Mouse (Mus musculus): ENCODE measurements at regions not wholly inside any gene's neighbourhood (a gene's known extent, or its start where the extent isn't known, plus 50 kb on each side); places are given as distances from the start of the nearest gene placed in this dataset.

DNA sequence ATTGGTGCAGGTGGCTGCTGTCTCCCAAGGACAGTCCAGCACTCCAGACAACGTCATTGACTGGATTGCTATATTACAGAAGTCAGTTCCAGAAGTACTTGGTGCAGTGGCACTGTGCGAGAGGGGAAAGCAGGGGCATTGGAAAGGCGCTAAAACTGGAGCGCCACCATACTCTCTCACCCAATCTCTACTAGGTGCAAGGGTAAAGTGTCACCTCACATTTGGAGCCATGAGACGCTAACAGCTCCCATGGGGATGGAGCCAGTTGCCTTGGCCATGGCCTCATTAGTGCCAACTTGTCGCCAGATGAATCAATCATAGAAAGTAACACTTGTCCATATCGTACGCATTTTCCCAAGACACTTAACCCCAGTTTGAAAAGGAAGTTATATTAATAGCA lies 1617.2 kb upstream of the Gulo start:
- no peak for DNase-seq (ENCODE audit: low spot score in 2 of 2)

DNA sequence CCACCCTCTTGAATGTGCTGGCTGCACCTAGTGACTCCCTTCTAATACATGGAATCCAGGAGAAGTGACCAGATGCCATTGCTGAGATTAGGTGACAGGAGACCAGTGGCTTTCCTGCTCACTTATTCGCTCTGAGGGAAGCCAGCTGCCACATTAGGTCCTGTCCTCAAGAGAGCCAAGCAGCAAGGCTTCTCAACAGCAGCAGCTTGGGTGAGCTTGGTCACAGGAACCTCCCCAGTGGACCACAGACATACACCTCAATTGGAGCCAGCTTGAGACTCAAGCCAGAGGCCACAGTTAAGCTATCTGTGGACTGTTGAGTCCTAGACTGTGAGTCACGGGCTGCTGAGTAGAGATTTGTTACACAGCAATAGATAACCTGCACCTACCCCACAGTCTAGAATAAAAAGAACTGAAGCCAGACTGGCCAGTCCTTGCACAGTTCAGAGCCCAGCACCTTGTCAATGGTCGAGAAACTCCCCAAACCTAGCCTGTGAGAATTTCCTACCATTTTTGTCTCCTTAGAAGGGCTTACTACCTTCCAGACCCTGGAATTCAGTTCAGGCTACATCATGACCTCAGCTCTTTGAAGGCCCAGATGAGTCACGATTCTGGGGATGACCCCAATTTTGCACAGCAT lies 1615.0 kb upstream of the Gulo start:
- no peak for DNase-seq (ENCODE audit: low spot score in 2 of 2)

DNA sequence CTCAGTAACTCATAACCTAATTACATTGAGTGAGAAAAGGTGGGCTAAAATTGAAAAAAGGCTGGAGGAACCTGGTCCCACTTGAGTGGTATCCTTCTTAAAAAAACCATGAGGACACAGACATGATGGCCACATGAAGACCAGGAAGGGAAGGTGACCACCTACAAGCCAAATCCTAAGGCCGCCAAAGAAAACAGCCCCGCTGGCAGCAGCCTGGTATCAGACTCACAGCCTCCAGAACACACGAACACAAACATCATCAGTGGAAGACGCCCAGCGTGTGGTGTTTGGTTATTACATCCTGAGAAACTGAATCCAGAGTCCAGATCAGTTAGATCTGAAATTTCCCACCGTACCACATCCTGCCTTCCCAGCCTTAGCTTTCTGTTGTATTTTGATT lies 1613.9 kb upstream of the Gulo start:
- no peak for DNase-seq (ENCODE audit: low spot score in 2 of 2)

DNA sequence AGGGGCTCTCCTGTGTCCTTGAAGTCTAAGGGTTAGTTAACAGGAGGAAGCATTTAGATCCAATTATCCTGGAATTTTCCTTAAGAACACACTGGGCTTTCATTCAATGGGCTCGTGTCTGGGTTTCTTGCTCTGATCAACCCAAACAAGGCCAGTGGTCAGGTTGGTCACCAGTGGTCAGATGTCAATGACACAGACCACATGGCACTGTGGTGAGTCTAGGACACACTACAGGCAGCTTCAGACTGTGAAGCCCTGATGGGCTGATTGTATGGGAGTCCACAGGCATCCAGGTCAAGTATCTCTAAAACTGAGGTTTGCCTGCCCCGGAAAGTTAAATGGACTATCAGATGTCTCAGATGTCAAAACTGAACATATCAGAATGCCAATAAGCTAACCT lies 1612.5 kb upstream of the Gulo start:
- DNase-seq (ENCODE audit: low spot score in 2 of 2) = no peak

DNA sequence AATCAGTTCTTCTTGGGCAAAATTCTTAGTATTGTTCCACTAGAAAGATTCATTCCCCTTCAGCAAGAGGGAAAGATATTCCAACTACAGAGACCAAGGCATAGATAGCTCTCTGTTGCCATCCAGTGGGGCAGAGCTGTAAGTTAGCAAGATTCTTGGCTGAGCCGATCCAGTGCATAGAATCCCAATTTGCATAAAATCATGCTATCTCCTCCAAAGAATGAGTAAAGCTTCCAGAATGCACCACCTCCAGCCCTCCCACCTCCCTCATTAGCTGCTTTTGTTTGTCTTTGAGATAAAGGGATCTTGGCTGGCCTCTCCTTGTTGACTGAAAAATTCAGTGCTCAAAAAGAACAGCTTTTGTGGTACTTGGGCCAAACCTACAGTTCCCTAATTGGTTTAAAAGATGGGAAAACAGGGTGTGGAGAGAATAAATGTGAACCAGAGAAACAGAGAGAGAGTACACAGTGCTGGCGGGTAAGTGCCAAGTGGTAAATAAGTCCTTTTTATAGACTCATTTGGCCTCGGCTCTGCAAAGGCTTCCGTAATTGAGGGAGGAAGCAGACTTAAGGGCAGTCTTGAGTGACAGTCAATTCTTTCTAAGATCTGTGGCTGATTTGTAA lies 1612.0 kb upstream of the Gulo start:
- DNase-seq (ENCODE audit: low spot score in 2 of 2) = peak in 1 of 2 experiments; percentile 48

DNA sequence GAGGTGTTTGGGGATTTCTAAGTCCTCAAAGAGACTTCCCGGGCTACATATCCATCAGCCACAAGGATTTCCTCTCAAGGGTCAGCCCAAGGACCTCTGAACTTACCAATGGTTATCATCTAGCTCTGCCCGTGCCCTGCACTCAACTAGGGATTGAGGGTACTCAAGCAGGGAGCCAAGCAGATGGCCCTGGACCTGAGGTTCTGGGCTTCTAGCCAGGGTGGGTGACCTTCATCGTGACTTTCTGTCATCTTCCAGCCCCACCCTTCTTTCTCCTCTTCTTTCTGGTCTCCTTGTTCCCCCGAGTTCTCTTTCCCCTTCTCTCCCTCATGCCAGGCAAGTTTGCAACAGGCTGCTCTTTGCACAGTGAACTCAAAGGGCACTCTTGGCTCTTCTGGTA lies 1610.6 kb upstream of the Gulo start:
- DNase-seq (ENCODE audit: low spot score in 2 of 2) = no peak

DNA sequence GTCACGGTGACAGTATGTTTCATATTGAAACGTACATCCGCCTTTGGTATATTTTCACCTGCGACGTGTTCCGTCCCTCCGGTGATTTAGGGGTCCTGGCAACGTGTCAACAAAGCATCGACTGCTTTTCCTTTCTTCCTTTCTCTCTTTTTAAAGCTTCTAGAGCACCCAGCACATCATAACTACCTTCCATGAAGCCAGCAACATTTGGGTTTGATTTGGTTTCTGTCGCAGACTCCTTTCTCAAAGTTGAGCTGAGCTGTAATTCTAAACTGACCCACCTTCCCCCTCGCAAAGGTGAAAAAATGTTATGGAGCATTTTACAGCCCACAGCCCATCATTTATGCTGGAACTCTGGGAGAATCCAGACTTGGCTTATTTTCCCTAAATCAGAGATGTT lies 1605.4 kb upstream of the Gulo start:
- no peak for DNase-seq (ENCODE audit: low spot score in 2 of 2)

DNA sequence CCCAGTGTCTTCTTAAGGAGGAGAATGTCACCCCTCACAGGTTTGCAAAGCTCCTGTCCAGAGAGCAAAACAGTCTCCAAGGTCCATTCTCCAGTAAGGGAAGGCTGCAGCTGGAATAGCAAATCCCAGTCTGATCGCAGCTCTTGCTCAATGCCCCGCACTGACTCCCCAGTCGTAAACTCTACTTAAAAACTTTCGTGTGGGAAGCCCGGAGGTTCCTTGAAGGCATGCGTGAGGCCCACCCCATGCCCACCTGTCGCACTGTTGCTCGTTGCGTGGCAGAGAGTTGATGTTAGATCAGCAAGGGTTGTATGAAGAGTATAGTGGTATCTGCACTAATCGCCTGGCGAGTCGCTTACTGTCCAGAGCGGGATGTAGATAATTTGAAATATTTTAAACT lies 1604.7 kb upstream of the Gulo start:
- DNase-seq (ENCODE audit: low spot score in 2 of 2) = no peak

DNA sequence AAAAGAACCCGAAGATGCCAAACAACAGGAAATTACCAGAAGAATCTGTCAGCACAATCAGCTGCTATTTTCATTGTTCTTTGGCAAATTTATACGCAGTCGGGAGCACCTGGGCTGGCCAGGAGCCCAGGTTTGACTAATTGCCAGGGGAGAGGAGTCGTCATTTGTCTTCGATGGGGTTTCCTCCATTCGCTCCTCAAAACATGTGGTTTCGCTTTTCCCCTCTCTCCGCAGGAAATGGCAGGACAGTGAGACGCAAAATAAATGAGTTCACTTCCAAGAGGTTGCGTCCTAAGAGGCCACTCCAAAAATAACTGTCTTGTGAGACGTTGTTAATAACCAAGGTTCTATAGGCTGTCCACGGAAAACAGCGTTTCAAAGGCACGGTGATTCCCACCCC lies 1604.2 kb upstream of the Gulo start:
- DNase-seq (ENCODE audit: low spot score in 2 of 2) = peak in 1 of 2 experiments; percentile 63

DNA sequence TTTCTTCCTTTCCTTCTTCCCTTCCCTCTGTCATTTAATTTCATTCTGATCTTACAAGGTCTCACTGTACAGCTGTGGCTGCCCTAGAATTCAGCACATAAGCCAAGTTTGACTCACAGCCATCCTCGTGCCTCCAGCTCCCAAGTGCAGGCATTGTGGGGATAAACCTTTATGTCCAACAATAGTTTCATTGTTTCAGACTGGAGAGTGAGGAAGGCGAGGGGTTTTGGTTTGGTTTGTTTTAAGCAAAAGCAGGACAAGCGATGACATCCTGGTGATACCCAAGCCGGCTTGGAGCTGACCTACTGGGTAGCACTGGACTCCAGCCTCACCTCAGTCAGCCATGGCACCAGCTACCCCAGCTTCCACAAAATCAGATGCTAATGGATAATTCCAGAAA lies 1603.5 kb upstream of the Gulo start:
- no peak for DNase-seq (ENCODE audit: low spot score in 2 of 2)

DNA sequence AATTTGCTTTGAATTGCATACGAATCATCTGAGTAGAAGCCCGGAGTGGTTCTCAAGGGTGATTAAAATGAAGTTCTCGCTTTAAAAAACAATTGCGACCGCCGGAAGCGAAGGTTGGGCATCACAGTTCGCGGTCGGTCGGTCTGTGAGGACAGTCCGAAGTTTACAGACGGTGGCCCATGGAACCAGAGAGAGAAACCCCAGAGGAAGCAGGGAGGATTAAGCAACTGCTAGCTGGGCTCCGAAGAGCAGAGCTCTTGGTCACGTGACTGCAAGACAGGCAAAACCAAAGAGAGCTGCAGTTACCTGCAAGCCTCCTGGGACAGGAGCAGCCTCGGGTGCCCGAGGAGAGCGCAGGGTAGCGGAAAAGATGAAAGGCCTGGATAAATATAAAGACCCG lies 1599.3 kb upstream of the Gulo start:
- DNase-seq (ENCODE audit: low spot score in 2 of 2) = no peak

DNA sequence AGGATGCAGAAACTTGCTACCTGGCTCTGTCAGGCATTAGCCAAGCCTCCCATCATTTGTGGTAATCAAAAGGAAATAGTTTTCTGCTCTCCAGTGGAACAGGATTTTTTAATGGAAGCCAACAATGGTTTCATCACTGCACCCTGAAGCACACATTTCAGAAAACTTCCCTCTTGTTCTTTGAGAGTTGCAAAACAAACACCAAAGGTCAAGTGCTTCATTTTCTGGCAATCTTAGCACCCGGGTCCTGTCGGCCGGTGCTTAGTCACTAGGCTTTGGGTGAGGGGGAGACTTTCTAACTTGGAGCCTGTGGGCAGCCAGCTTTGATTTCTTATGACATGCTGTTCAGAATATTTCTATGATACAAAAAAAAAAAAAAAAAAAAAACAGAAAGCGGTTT lies 1594.0 kb upstream of the Gulo start:
- DNase-seq (ENCODE audit: low spot score in 2 of 2) = no peak

DNA sequence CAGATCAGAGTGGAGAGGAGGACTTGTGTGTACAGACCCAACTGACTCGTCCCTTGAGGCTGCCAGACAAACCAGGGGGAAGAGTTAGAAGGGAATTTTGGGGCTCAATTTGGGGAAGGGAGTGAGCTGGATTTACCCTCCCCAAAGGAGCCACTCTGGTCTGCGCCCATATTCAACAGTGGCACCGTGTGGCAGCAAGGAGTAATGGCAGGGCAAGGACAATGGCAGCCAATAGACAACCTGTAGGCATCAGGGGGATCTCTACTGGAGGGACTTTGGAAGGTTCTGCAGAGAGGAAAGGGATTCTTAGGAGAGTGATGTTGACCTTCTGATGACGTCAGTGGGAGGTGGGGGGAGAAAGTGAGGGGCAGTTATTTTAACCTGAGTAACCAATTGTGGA lies 1590.7 kb upstream of the Gulo start:
- DNase-seq (ENCODE audit: low spot score in 2 of 2) = no peak

DNA sequence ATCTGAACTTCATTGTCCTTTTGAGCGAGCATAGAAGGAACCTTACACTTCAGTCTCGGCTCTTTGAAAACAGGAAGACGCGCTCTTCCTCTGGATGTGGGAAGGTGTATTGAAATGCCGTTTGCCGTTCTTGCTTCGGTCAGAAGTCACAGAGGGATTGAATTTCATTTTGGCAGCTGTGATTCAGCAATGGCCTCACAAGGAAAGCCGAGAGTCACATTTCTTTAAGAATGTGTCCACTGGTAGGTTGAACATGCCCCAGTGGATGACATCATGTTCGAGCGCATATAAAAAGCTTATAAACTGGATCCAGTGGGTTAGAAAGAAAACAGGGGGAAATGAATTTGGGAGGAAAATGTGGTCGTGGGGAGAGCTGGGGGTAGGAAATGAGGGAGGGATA lies 1579.6 kb upstream of the Gulo start:
- no peak for DNase-seq (ENCODE audit: low spot score in 2 of 2)

DNA sequence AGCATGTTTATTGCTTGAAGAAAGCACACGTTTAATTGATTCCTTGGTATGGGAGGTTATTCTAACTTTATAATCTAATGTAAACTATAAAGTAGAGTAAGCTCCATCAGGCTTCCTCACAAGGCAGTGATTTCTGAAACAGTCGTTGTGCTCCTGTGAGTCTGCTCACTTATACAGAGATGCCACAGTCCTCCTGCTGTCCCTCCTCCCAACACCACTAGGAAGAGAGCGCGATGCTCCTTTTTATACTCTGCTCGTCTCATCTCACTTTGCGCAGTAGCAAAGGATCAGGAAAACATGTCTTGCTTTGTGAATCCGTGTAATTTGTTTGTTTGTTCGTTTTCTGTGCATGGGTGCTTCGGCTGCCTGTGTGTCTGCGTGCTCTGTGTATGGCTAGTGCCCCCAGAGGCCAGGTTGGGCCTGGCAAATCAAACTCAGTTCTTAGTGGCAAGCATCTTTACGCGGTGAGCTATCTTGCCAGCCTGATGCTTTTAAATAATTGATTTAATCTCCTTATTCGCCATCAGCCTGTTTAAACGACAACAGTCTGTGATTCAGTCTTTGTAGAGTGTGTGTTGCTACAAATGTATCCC lies 1575.5 kb upstream of the Gulo start:
- DNase-seq (ENCODE audit: low spot score in 2 of 2) = no peak

DNA sequence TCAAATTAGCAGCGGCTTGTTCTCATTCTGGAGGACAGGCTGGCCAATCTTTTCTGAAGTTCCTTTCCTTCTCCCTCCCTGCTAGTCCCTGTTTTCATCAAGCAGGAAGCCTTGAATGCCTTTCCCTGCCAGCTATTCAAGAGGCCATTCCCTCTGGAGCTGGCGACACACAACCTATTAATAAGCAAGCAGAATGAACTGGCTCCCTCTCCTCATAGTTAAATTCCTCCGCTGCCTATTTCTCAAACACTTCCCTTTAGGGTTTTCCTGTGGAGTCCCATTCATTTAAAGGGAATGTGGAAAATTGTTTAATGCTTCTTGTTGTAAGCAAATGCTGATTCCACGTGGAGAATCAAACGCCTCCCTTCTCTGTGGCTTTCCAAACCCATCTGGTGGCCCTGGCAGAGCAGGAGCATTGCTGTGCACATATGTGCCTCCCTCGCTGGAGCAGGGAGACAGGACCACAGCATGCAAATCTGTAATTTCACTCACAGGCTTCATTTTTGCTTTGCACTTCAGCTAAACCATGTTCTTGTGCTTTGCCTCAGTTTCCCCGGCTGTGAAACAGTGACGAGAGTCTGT lies 1573.3 kb upstream of the Gulo start:
- no peak for DNase-seq (ENCODE audit: low spot score in 2 of 2)

DNA sequence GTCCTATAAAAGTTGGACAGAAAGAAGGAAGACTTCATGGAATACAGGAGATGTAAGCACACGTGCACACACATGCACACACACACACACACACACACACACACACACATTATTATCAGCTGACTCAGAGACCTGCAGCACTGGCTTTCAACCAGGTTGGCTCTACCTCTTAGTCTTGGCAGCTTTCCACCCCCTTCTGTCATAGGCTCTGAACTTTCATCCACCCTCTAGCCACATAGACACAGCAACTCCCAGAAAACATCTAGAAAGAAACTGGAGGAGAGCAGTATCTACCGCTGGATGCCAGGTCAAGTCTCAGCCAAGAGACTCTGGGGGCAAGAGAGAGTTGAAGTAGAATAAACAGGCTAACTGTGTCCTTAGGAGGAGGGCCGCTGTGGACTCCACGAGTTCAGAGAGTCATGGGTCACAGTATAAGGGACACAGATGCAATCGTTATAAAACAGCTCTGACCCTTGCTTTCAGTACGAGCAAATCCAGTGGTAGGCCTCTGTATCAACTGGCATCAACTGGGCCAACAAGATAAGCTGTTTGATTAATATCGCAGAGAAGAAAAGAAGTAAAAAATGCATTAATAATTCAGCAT lies 1565.4 kb upstream of the Gulo start:
- DNase-seq (ENCODE audit: low spot score in 2 of 2) = no peak

DNA sequence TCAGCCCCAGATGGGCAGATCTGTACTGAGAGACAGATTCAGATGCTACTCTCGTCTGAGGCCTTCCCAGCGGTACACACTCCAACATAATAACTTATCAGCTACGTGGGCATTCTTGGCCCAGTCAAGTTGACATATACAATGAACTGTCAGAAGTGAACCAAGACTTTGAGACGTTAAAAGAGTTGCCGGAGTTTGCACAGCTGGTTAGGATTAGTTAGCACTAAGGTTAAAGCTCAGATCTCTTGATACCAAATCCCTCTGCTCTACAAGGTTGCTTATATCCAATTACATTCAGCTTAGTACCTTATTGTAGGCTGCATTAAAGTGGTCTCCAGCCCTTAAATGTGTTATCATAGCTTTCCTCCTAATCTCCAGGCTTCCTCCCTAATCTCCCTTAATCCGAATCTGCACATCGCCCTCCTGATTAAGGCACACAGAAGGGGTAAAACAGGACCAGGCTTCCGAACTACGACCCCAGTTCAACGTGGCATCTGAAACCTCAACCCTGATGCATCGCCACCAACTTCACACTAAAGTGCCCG lies 1564.5 kb upstream of the Gulo start:
- no peak for DNase-seq (ENCODE audit: low spot score in 2 of 2)

DNA sequence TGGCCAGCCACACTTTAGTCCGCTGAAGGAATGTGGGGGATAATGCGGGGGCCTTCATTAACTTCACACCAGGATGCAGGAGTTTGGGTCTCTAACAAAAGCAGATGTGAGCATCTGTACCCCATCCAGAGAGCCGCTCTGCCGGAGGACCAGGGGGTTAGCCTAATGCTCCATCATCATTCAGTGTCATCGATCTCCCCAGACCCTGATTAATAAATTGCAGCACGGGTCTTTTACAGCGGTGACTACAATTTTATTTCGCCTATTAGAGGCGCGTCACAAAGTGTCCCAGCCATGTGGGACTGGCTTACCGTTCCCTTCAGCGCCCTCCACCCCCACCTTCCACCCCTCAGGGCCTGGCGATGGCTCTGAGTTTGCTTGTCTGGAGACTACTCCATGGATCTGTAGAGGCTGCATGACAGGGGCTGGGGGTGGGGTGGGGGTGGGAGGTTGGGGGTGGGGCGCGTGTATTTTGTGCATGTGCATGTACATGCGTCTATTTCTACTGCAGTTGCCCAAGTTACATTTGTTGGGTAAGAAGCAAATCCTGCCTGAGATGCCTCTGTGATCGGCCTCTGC lies 1560.8 kb upstream of the Gulo start:
- no peak for DNase-seq (ENCODE audit: low spot score in 2 of 2)

DNA sequence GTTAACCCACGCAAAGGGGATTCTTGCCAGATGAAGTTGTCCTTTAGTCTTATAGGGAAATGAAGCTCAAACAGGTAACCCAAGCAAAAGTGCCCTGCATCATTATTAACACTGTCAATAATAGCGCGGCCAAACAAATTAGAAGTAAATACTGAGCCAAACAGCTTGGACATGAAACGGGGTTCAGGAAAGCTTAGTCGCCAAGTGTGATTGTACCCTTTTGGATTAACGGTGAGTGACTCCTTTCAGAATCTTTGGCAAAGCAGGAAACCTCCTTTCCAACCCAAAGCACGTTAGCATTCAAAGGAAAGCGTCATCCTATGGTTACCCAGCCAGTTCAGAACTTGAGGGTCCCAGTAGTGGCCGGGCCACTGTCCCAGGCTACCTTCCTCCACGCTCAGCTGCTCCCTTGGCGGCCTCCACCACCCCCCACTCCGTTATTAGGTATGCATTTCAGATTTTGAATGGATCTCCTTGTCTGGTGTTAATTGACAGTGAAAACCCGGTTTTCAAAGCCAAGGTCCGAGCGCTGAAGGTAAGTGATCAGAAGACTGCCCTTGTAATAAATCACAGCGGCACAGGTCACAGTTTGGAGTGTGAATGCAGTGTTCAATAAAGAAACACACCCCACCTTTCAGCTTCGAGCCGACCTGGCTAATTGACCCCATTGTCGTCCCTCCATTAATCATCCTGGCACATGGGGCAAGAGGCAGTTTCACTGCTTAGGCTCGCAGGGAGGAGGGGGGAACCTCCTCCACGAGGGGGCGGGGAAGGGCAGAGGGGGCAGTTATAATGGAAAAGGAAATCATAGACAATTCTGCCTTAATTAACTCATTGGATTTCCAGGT lies 1560.1 kb upstream of the Gulo start:
- no peak for DNase-seq (ENCODE audit: low spot score in 2 of 2)

DNA sequence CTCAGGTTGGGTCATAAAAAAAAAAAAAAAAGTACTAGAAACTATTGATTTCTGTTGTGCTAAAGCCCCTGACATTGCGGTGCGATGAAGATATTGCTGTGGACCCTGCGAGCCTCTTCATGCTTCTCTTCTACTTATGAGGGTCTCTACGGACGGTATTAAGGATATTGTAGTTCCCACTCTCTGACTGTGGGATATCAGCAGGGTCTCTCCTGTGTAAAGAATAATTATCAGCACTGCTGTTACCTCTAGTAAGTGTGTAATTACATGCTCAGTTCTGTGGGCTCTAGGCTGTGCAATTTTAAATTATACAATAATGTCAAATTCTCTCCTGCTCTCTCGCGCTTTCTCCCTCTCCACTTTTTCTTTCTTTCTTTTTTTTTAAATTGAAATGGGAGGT lies 1545.9 kb upstream of the Gulo start:
- DNase-seq (ENCODE audit: low spot score in 2 of 2) = no peak
